Mouse (Mus musculus) CH12.LX (cell line): Measurements from ENCODE around the gene Kctd5. TPM values are rescaled to one million over a fixed set of nuclear protein-coding genes. Genes with fewer than 3 reads are reported as not detected.

Source experiments
- DNase-seq: peaks from one replicate; pipeline ENCODE4 v3.0.0-alpha.2; 2013; ENCODE audit errors: extremely low read depth
- H3K27ac ChIP-seq: 2 replicates; pipeline ENCODE4 v1.5.1; 2012; ENCODE audit warnings: low read depth, mild to moderate bottlenecking, control low read depth, moderate library complexity; ENCODE audit not compliant: insufficient read depth
- H3K27me3 ChIP-seq: replicated peaks from 2 replicates; pipeline ENCODE3; 2012; ENCODE audit warnings: inconsistent platforms
- H3K36me3 ChIP-seq, 2 experiments: replicated peaks in 1 of 2; 2 replicates each; pipeline versions ENCODE3 to v1.6.1; 2012; ENCODE audit warnings: inconsistent platforms in 1 of 2, low read length in 1 of 2, mild to moderate bottlenecking in 1 of 2, mixed read lengths in 1 of 2, moderate library complexity in 1 of 2; ENCODE audit not compliant: control insufficient read depth in 1 of 2, insufficient read depth in 1 of 2
- H3K4me1 ChIP-seq, 2 experiments: 2 replicates each; pipeline ENCODE4 v1.6.1; 2012; ENCODE audit warnings: inconsistent platforms in 1 of 2, moderate library complexity in 1 of 2; ENCODE audit not compliant: insufficient read depth in 2 of 2, control insufficient read depth in 1 of 2
- H3K4me2 ChIP-seq: 2 replicates; pipeline ENCODE4 v1.6.1; 2012; ENCODE audit warnings: low read depth, mild to moderate bottlenecking, control low read depth; ENCODE audit not compliant: poor library complexity, insufficient read depth, severe bottlenecking
- H3K4me3 ChIP-seq, 3 experiments: fragments of 150-350 bp in 1 of 3; sonication (generic) in 1 of 3; replicated peaks in 1 of 3; 2 replicates each; pipeline versions ENCODE3 to v1.5.1; 2011 to 2012; ENCODE audit warnings: low read depth in 2 of 3, low read length in 2 of 3, mild to moderate bottlenecking in 2 of 3, moderate library complexity in 2 of 3, control low read depth in 1 of 3, improper control_type of control experiment in 1 of 3, inconsistent platforms in 1 of 3, mixed read lengths in 1 of 3; ENCODE audit not compliant: poor library complexity in 1 of 3
- H3K79me2 ChIP-seq: replicated peaks from 2 replicates; pipeline ENCODE4 v1.6.1; 2012; ENCODE audit warnings: mild to moderate bottlenecking, moderate library complexity; ENCODE audit not compliant: control insufficient read depth, poor library complexity, insufficient read depth, severe bottlenecking; ENCODE audit errors: extremely low read depth
- H3K9ac ChIP-seq: 2 replicates; pipeline ENCODE4 v1.6.1; 2012; ENCODE audit warnings: low read depth, mild to moderate bottlenecking, control low read depth, moderate library complexity; ENCODE audit not compliant: insufficient read depth
- H3K9me3 ChIP-seq: replicated peaks from 2 replicates; pipeline ENCODE3; 2012; ENCODE audit warnings: low read length, inconsistent platforms, mixed read lengths
- CHD1 ChIP-seq: IDR thresholded peaks from 2 replicates; pipeline ENCODE4 v1.6.1; 2012; ENCODE audit warnings: low read depth, low read length, improper control_type of control experiment, inconsistent platforms
- CHD2 ChIP-seq: IDR thresholded peaks from 2 replicates; pipeline ENCODE4 v1.6.1; 2011; ENCODE audit warnings: low read length, improper control_type of control experiment
- EP300 ChIP-seq: IDR thresholded peaks from 2 replicates; pipeline ENCODE4 v1.6.1; 2011; ENCODE audit warnings: low read length, improper control_type of control experiment
- ETS1 ChIP-seq: conservative IDR thresholded peaks from 2 replicates; pipeline ENCODE4 v1.6.1; 2012; ENCODE audit warnings: low read depth, mild to moderate bottlenecking, inconsistent platforms, low read length, improper control_type of control experiment, moderate library complexity
- IRF4 ChIP-seq: IDR thresholded peaks from 2 replicates; pipeline ENCODE4 v1.6.1; 2014; ENCODE audit warnings: low read depth, mild to moderate bottlenecking, inconsistent platforms, low read length, improper control_type of control experiment
- JUN ChIP-seq: IDR thresholded peaks from 2 replicates; pipeline ENCODE4 v1.6.1; 2011; ENCODE audit warnings: low read depth, mild to moderate bottlenecking, low read length, improper control_type of control experiment, moderate library complexity; ENCODE audit not compliant: insufficient read depth
- JUND ChIP-seq: conservative IDR thresholded peaks from 2 replicates; pipeline ENCODE4 v1.6.1; 2011; ENCODE audit warnings: low read depth, low read length, improper control_type of control experiment
- MAFK ChIP-seq: IDR thresholded peaks from 2 replicates; pipeline ENCODE4 v1.6.1; 2011; ENCODE audit warnings: low read length, improper control_type of control experiment; ENCODE audit not compliant: insufficient replicate concordance
- MAZ ChIP-seq: IDR thresholded peaks from 2 replicates; pipeline ENCODE4 v1.6.1; 2012; ENCODE audit warnings: low read depth, mild to moderate bottlenecking, inconsistent platforms, low read length, improper control_type of control experiment, moderate library complexity
- NELFE ChIP-seq: IDR thresholded peaks from 2 replicates; pipeline ENCODE4 v1.6.1; 2011; ENCODE audit warnings: low read depth, low read length, improper control_type of control experiment
- NRF1 ChIP-seq: IDR thresholded peaks from 2 replicates; pipeline ENCODE4 v1.6.1; 2014; ENCODE audit warnings: low read depth, mild to moderate bottlenecking, inconsistent platforms, low read length, improper control_type of control experiment, moderate library complexity
- POLR2A ChIP-seq: IDR thresholded peaks from 2 replicates; pipeline ENCODE4 v1.6.1; 2011; ENCODE audit warnings: low read depth, mild to moderate bottlenecking, improper control_type of control experiment, low read length
- POLR2AphosphoS2 ChIP-seq: IDR thresholded peaks from 2 replicates; pipeline ENCODE4 v1.6.1; 2011; ENCODE audit warnings: low read depth, low read length, improper control_type of control experiment
- RAD21 ChIP-seq: IDR thresholded peaks from 2 replicates; pipeline ENCODE4 v1.6.1; 2011; ENCODE audit warnings: low read depth, mild to moderate bottlenecking, low read length, improper control_type of control experiment, moderate library complexity
- SIN3A ChIP-seq: IDR thresholded peaks from 2 replicates; pipeline ENCODE4 v1.6.1; 2012; ENCODE audit warnings: low read length, improper control_type of control experiment, inconsistent platforms
- SMC3 ChIP-seq: IDR thresholded peaks from 2 replicates; pipeline ENCODE4 v1.6.1; 2011; ENCODE audit warnings: low read depth, low read length, improper control_type of control experiment
- TBP ChIP-seq: conservative IDR thresholded peaks from 2 replicates; pipeline ENCODE4 v1.6.1; 2011; ENCODE audit warnings: low read depth, low read length, improper control_type of control experiment
- TCF12 ChIP-seq: IDR thresholded peaks from 2 replicates; pipeline ENCODE4 v1.6.1; 2014; ENCODE audit warnings: low read depth, mild to moderate bottlenecking, inconsistent platforms, low read length, improper control_type of control experiment
- USF2 ChIP-seq: conservative IDR thresholded peaks from 2 replicates; pipeline ENCODE4 v1.6.1; 2011; ENCODE audit warnings: low read depth, low read length, improper control_type of control experiment
- ZC3H11A ChIP-seq: IDR thresholded peaks from 2 replicates; pipeline ENCODE4 v1.6.1; 2012; ENCODE audit warnings: low read depth, mild to moderate bottlenecking, inconsistent platforms, low read length, improper control_type of control experiment
- ZKSCAN1 ChIP-seq: IDR thresholded peaks from 2 replicates; pipeline ENCODE4 v1.6.1; 2012; ENCODE audit warnings: low read depth, inconsistent platforms, low read length, improper control_type of control experiment, borderline replicate concordance
- dilution Hi-C: fragments of 300-500 bp; cut with MboI; formaldehyde crosslinking; loops from 2 replicates; pipeline ENCODE4 v1.14.3; 2020; ENCODE audit warnings: low sequenced_read_pairs; ENCODE audit not compliant: extremely low pct_unique_long_range_greater_than_20kb, extremely low pct_ligation_motif_present
- in situ Hi-C: fragments of 300-500 bp; cut with MboI; formaldehyde crosslinking; loops from 3 replicates; pipeline ENCODE4 v1.14.3; 2019; ENCODE audit warnings: low sequenced_read_pairs, low pct_ligation_motif_present, low pct_unique_long_range_greater_than_20kb, mixed read lengths
- polyA plus RNA-seq: library from polyadenylated mRNA; unstranded; fragments of >175 nt; gene quantifications from 2 replicates; pipeline ENCODE4 v1.2.1, GENCODE M21; 2012; ENCODE audit warnings: low read depth; ENCODE audit not compliant: insufficient read length
- total RNA-seq, 2 experiments: library from RNA; depleted of rRNA; stranded (reverse); fragments of 300-350 nt in 1 of 2; fragments of >200 nt in 1 of 2; gene quantifications; 2 replicates each; pipeline ENCODE4 v1.2.3; 2012 to 2014

Gene Kctd5
- total and polyA plus RNA-seq, 3 experiments = 30.1 to 51.1 (median 44.3) TPM

DNA sequence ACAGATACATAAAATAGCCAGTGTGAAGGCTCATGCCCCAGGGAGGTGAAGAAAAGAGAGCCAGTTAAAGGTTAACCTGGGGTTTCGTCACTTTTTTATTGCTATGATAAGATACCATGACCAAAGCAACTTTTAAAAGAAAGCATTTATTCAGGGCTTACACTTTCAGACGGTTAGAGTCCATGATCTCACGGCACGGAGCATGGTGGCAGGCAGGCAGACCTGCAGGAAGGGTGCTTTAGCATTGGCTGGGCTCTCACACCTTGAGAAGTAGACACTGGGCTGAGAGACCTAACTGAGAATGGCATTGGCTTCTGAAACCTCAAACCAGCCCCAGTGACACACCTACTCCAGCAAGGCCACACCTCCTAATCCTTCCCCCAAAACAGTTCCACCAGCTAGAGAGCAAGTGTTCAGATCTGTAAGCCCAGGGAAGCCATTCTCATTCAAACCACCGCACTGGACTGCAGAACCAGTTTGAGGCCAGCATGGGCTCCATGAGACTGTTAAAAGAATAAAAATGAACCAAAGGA lies 58.8 kb downstream of the Kctd5 start:
- in situ Hi-C loops = no loop called here

DNA sequence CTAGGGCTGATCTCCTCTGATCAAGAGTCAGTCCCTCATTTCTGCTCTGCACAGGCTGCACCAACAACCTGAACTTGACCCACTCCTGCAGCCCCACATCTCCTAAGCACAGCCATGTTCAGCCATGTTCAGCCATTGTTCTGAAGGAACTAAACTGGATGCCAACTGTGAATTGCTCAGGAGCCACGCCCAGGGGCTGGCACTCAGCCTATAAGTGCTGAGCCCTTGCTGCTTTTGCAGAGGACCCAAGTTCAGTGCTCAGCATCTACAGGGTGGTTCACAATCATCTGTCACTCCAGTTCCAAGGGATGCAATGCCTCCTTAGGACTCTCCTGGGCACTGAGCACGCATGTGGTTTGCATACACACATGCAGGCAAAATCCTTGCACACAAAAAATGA lies 60.4 kb downstream of the Kctd5 start:
- Histone ChIP-seq H3K36me3 (no peaks in the 10 kb centered on the region), H3K4me3 (no peak overlapping the region), H3K4me2 (no peak overlapping the region), H3K9ac (no peak overlapping the region), H3K27me3 (peaks cover 21% of the 10 kb centered on the region), H3K4me1 (no peaks in the 10 kb centered on the region), H3K9me3 (peaks cover 5% of the 10 kb centered on the region), H3K79me2 (no peaks in the 10 kb centered on the region), H3K27ac (no peak overlapping the region)
- dilution Hi-C loops = no loop called here
- no peak for TF ChIP-seq ETS1
- no peak for TF ChIP-seq SMC3
- TF ChIP-seq CHD2 = no peak
- TF ChIP-seq RAD21 = no peak
- TF ChIP-seq MAZ = no peak
- TF ChIP-seq POLR2AphosphoS2 = no peak
- TF ChIP-seq SIN3A = no peak
- TF ChIP-seq POLR2A = no peak
- no peak for TF ChIP-seq NELFE
- no peak for TF ChIP-seq TCF12
- no peak for TF ChIP-seq USF2
- in situ Hi-C loops = no loop called here
- no peak for DNase-seq

More for the DNA sequence above, 58.8 kb downstream of the Kctd5 start:
- H3K27me3 ChIP-seq = peaks cover 7% of the 10 kb centered on the region
- no peak overlapping the region for H3K4me2 ChIP-seq
- H3K9ac ChIP-seq = no peak overlapping the region
- dilution Hi-C loops = no loop called here
- TF ChIP-seq JUND (no peak), NRF1 (no peak), SMC3 (no peak), MAFK (no peak), TBP (no peak), ZKSCAN1 (no peak), IRF4 (no peak), ZC3H11A (no peak), JUN (no peak), EP300 (no peak), CHD1 (no peak)
- H3K36me3 ChIP-seq = no peaks in the 10 kb centered on the region
- peaks cover 5% of the 10 kb centered on the region for H3K9me3 ChIP-seq
- DNase-seq = no peak
- no peak overlapping the region for H3K4me3 ChIP-seq
- H3K79me2 ChIP-seq = no peaks in the 10 kb centered on the region
- H3K27ac ChIP-seq = no peak overlapping the region
- H3K4me1 ChIP-seq = no peaks in the 10 kb centered on the region
